8 mouse cellular contexts compared by ENCODE assay signal in genomic region chr2:34826460-34827231, GRCm38 (mm10). TPM values are rescaled to one million over a fixed set of nuclear protein-coding genes. Genes with fewer than 3 reads are reported as not detected.
DNase-seq lines count a peak whose midpoint lies in the region; ATAC-seq and TF ChIP-seq lines count a peak whose summit lies in the region.

No protein-coding gene starts in this region.

- peak overlapping the region; percentile 70 for H3K4me2 ChIP-seq in lung, postnatal 0 days (replicated peaks; ENCODE audit: low read depth, low read length)
- H3K4me2 ChIP-seq in embryonic facial prominence, embryonic 13.5 days = peak overlapping the region; percentile 92
- peak overlapping the region; percentile 98 for H3K4me2 ChIP-seq in hindbrain, embryonic 16.5 days (ENCODE audit: low read length)
- H3K4me2 ChIP-seq in midbrain, embryonic 11.5 days = peak overlapping the region; percentile 90

- H3K4me3 ChIP-seq in lung, postnatal 0 days (ENCODE audit: low read depth, low read length) = peak overlapping the region; percentile 90
- H3K4me3 ChIP-seq in embryonic facial prominence, embryonic 13.5 days = peak overlapping the region; percentile 98
- H3K4me3 ChIP-seq in hindbrain, embryonic 16.5 days (ENCODE audit: low read length) = peak overlapping the region; percentile 94
- H3K4me3 ChIP-seq in midbrain, embryonic 11.5 days (ENCODE audit: low read depth, low read length) = peak overlapping the region; percentile 97

- DNase-seq in lung, postnatal 0 days (ENCODE audit: low spot score) = peak; percentile 22
- no peak for DNase-seq in lung, postnatal 14 days
- DNase-seq in midbrain, embryonic 11.5 days (ENCODE audit: low spot score, missing footprints) = peak; percentile 87
- no peak for DNase-seq in right cerebral cortex, postnatal 25 days
- no peak for DNase-seq in left cerebral cortex, adult 9 months (ENCODE audit: low spot score in 2 of 2)
- DNase-seq in lung, postnatal 4 days = no peak

- peak overlapping the region; percentile 96 for H3K27ac ChIP-seq in lung, postnatal 0 days (ENCODE audit: low read length)
- H3K27ac ChIP-seq in embryonic facial prominence, embryonic 13.5 days = peak overlapping the region; percentile 75
- peak overlapping the region; percentile 81 for H3K27ac ChIP-seq in hindbrain, embryonic 16.5 days (ENCODE audit: low read depth, low read length)
- H3K27ac ChIP-seq in midbrain, embryonic 11.5 days (ENCODE audit: low read depth, low read length) = no peak overlapping the region

- no peaks in the 10 kb centered on the region for H3K9me3 ChIP-seq in lung, postnatal 0 days (ENCODE audit: low read length)
- 0 out of 2 replicates have a peak, but pooled peaks cover 4% of the 10 kb centered on the region for H3K9me3 ChIP-seq in embryonic facial prominence, embryonic 13.5 days
- peaks cover 10% of the 10 kb centered on the region; the same call in 1 of the 2 replicates for H3K9me3 ChIP-seq in hindbrain, embryonic 16.5 days (ENCODE audit: control insufficient read depth, low read length)
- no peaks in the 10 kb centered on the region for H3K9me3 ChIP-seq in midbrain, embryonic 11.5 days (ENCODE audit: control insufficient read depth, low read length)

- WGBS in lung, postnatal 0 days = 36% methylated on average over 20 of the region's 21 CpGs
- 36% methylated on average over 20 of the region's 21 CpGs for WGBS in embryonic facial prominence, embryonic 13.5 days
- WGBS in hindbrain, embryonic 16.5 days = 37% methylated on average over 20 of the region's 21 CpGs
- WGBS in midbrain, embryonic 11.5 days = 33% methylated on average over 20 of the region's 21 CpGs

- TF ChIP-seq EP300 in lung, postnatal 0 days (IDR thresholded peaks at IDR 0.05) = no peak

- peaks cover 8% of the 10 kb centered on the region; the same call in 1 of the 2 replicates for H3K4me1 ChIP-seq in lung, postnatal 0 days (ENCODE audit: insufficient read depth, low read depth, low read length)
- peaks cover 19% of the 10 kb centered on the region for H3K4me1 ChIP-seq in embryonic facial prominence, embryonic 13.5 days
- peaks cover 18% of the 10 kb centered on the region for H3K4me1 ChIP-seq in hindbrain, embryonic 16.5 days (ENCODE audit: control insufficient read depth, insufficient read depth, low read depth, low read length)
- H3K4me1 ChIP-seq in midbrain, embryonic 11.5 days (ENCODE audit: control insufficient read depth, insufficient read depth, low read length) = peaks cover 11% of the 10 kb centered on the region; the same call in 1 of the 2 replicates

- no peak for ATAC-seq in lung, postnatal 0 days
- no peak for ATAC-seq in embryonic facial prominence, embryonic 13.5 days (ENCODE audit: insufficient number of reproducible peaks, insufficient read depth, low FRiP score, low TSS enrichment, low read depth)
- peak; percentile 44 for ATAC-seq in hindbrain, embryonic 16.5 days
- ATAC-seq in midbrain, embryonic 11.5 days (ENCODE audit: low FRiP score) = peak; percentile 40; the same call in 1 of the 2 replicates

- H3K9ac ChIP-seq in lung, postnatal 0 days (replicated peaks; ENCODE audit: low read depth) = peak overlapping the region; percentile 97
- peak overlapping the region; percentile 98 for H3K9ac ChIP-seq in embryonic facial prominence, embryonic 13.5 days
- peak overlapping the region; percentile 98 for H3K9ac ChIP-seq in hindbrain, embryonic 16.5 days (ENCODE audit: low read depth, low read length)
- H3K9ac ChIP-seq in midbrain, embryonic 11.5 days (ENCODE audit: low read length) = peak overlapping the region; percentile 94

- TF ChIP-seq CTCF in lung, postnatal 0 days (IDR thresholded peaks at IDR 0.05) = no peak

- no peaks in the 10 kb centered on the region for H3K27me3 ChIP-seq in lung, postnatal 0 days (replicated peaks; ENCODE audit: insufficient read depth, low read length)
- 0 out of 2 replicates have a peak, but pooled peaks cover 2% of the 10 kb centered on the region for H3K27me3 ChIP-seq in embryonic facial prominence, embryonic 13.5 days
- H3K27me3 ChIP-seq in hindbrain, embryonic 16.5 days (replicated peaks; ENCODE audit: control insufficient read depth, insufficient read depth, low read length) = no peaks in the 10 kb centered on the region
- no peaks in the 10 kb centered on the region for H3K27me3 ChIP-seq in midbrain, embryonic 11.5 days (ENCODE audit: control insufficient read depth, insufficient read depth, low read length)

- peaks cover 5% of the 10 kb centered on the region; the same call in 1 of the 2 replicates for H3K36me3 ChIP-seq in lung, postnatal 0 days (ENCODE audit: insufficient read depth, low read length)
- H3K36me3 ChIP-seq in embryonic facial prominence, embryonic 13.5 days = peaks cover 14% of the 10 kb centered on the region
- no peaks in the 10 kb centered on the region for H3K36me3 ChIP-seq in hindbrain, embryonic 16.5 days (ENCODE audit: control insufficient read depth, insufficient read depth, low read length)
- H3K36me3 ChIP-seq in midbrain, embryonic 11.5 days (ENCODE audit: control insufficient read depth, insufficient read depth, low read length) = no peaks in the 10 kb centered on the region

RNA-seq across cellular contexts. Expression of gene Fbxw2, which starts 0.5 kb away (rescaled TPM):
- 86.6 and 87.3 TPM in 2 replicates for polyA plus RNA-seq in lung, postnatal 0 days (2015; fragmentation: Nextera tagmentation; extraction: Ambion mirVana)
- polyA plus RNA-seq in embryonic facial prominence, embryonic 13.5 days (2015; fragmentation: Nextera tagmentation; extraction: Ambion mirVana) = 94.5 and 97.7 TPM in 2 replicates
- polyA plus RNA-seq in hindbrain, embryonic 16.5 days (2015; fragmentation: Nextera tagmentation; extraction: Ambion mirVana) = 95.2 and 106 TPM in 2 replicates
- 63.7 and 66.8 TPM in 2 replicates for polyA plus RNA-seq in midbrain, embryonic 11.5 days (2014; fragmentation: Nextera tagmentation; extraction: Ambion mirVana)

RNA-seq across cellular contexts. Expression of gene Gm34653, which starts 6.2 kb away (rescaled TPM):
- polyA plus RNA-seq in lung, postnatal 0 days (2015; fragmentation: Nextera tagmentation; extraction: Ambion mirVana) = not detected in 2 replicates
- polyA plus RNA-seq in embryonic facial prominence, embryonic 13.5 days (2015; fragmentation: Nextera tagmentation; extraction: Ambion mirVana) = 0.15 TPM in 1 of 2 replicates, not detected in the other
- not detected in 2 replicates for polyA plus RNA-seq in hindbrain, embryonic 16.5 days (2015; fragmentation: Nextera tagmentation; extraction: Ambion mirVana)
- not detected in 2 replicates for polyA plus RNA-seq in midbrain, embryonic 11.5 days (2014; fragmentation: Nextera tagmentation; extraction: Ambion mirVana)

RNA-seq across cellular contexts. Expression of gene Rabepk, which starts 26.9 kb away (rescaled TPM):
- 18.5 and 19.6 TPM in 2 replicates for polyA plus RNA-seq in lung, postnatal 0 days (2015; fragmentation: Nextera tagmentation; extraction: Ambion mirVana)
- polyA plus RNA-seq in embryonic facial prominence, embryonic 13.5 days (2015; fragmentation: Nextera tagmentation; extraction: Ambion mirVana) = 32.2 and 35.8 TPM in 2 replicates
- 28.7 and 29.7 TPM in 2 replicates for polyA plus RNA-seq in hindbrain, embryonic 16.5 days (2015; fragmentation: Nextera tagmentation; extraction: Ambion mirVana)
- polyA plus RNA-seq in midbrain, embryonic 11.5 days (2014; fragmentation: Nextera tagmentation; extraction: Ambion mirVana) = 28.8 and 31.3 TPM in 2 replicates

RNA-seq across cellular contexts. Expression of gene Cutal, which starts 47.5 kb away (rescaled TPM):
- 5.4 and 7.2 TPM in 2 replicates for polyA plus RNA-seq in lung, postnatal 0 days (2015; fragmentation: Nextera tagmentation; extraction: Ambion mirVana)
- 0.15 TPM in 2 replicates for polyA plus RNA-seq in embryonic facial prominence, embryonic 13.5 days (2015; fragmentation: Nextera tagmentation; extraction: Ambion mirVana)
- 0.16 and 0.35 TPM in 2 replicates for polyA plus RNA-seq in hindbrain, embryonic 16.5 days (2015; fragmentation: Nextera tagmentation; extraction: Ambion mirVana)
- polyA plus RNA-seq in midbrain, embryonic 11.5 days (2014; fragmentation: Nextera tagmentation; extraction: Ambion mirVana) = 0.05 and 0.11 TPM in 2 replicates

RNA-seq across cellular contexts. Expression of gene Psmd5, which starts 48.1 kb away (rescaled TPM):
- polyA plus RNA-seq in lung, postnatal 0 days (2015; fragmentation: Nextera tagmentation; extraction: Ambion mirVana) = 61.2 and 64.7 TPM in 2 replicates
- polyA plus RNA-seq in embryonic facial prominence, embryonic 13.5 days (2015; fragmentation: Nextera tagmentation; extraction: Ambion mirVana) = 96.4 and 101 TPM in 2 replicates
- polyA plus RNA-seq in hindbrain, embryonic 16.5 days (2015; fragmentation: Nextera tagmentation; extraction: Ambion mirVana) = 96.8 and 105 TPM in 2 replicates
- 122 and 129 TPM in 2 replicates for polyA plus RNA-seq in midbrain, embryonic 11.5 days (2014; fragmentation: Nextera tagmentation; extraction: Ambion mirVana)

Comparison
In these comparisons a context has a peak if more than half of its experiments do, and no peak if none do; other contexts are left out.
1. DNase-seq: peak in lung, postnatal 0 days (single experiment) and midbrain, embryonic 11.5 days (single experiment); none in lung, postnatal 14 days (single experiment), right cerebral cortex, postnatal 25 days (single experiment), left cerebral cortex, adult 9 months (0 of 2) and lung, postnatal 4 days (0 of 2).
2. ATAC-seq: peak in hindbrain, embryonic 16.5 days (single experiment) and midbrain, embryonic 11.5 days (single experiment); none in lung, postnatal 0 days (single experiment) and embryonic facial prominence, embryonic 13.5 days (single experiment).
3. Peak in every context shown above with its lines, with median percentiles within 50 percentile points of each other: H3K4me2 ChIP-seq, H3K4me3 ChIP-seq and H3K9ac ChIP-seq.